Mouse (Mus musculus) lung, adult 2 months (tissue): ENCODE results near the gene Myf6.

ENCODE experiments used
- CTCF ChIP-seq: fragments of 200-500 bp; IDR thresholded peaks from 2 replicates; pipeline ENCODE4 v1.5.1; 2011; ENCODE audit warnings: mild to moderate bottlenecking, low read length, control low read depth; ENCODE audit not compliant: insufficient read depth
- POLR2A ChIP-seq: fragments of 200-500 bp; IDR thresholded peaks from 2 replicates; pipeline ENCODE4 v1.6.1; 2011; ENCODE audit warnings: low read depth, mild to moderate bottlenecking, control low read depth, low read length, borderline replicate concordance; ENCODE audit errors: extremely low read depth

DNA sequence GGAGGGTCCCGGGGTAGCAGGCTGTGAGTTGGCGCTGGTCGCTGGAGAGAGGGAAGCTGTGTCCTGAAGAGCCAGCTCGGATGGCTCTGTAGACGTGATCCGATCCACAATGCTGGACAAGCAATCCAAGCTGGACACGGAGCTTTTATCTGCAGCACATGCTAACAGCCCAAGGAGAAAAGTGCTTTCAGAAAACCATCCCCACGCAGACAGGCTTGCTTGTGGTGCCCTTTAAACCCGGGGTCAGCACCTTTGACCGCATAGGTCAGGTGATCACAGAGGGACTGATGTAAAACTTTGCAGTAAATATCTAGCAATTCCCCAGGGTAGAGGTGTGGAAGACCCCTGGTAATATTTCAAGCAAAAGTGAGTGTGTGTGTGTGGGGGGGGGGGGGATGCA, 10.5 kb downstream of the Myf6 start:
- TF ChIP-seq POLR2A = no peak
- no peak for TF ChIP-seq CTCF
